Mouse (Mus musculus): ENCODE measurements around the gene Zfp827.
A peak's percentile ranks its signal among the peaks of the same experiment; 100 is the strongest.

Gene Zfp827

DNA sequence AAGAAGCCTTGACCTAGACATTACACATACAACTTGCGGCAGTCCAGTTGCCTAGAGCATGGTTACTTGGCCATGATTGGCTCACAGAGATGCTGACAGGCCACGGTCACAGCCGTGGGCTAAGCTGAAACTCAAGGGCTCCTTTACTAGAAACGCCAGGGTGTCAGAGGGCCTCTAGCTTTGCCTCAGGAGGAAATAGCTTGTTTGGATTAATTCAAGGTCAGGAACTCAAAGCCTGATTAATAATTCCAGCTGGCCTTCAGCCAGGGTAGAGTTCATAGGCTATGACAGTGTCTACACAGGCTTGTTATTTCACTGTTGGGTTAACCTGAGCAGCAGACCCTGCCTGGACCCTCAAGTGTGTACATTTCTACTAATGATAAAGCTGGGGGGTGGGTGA is 132.1 kb downstream of the Zfp827 start:
- DNase-seq, result no peak

DNA sequence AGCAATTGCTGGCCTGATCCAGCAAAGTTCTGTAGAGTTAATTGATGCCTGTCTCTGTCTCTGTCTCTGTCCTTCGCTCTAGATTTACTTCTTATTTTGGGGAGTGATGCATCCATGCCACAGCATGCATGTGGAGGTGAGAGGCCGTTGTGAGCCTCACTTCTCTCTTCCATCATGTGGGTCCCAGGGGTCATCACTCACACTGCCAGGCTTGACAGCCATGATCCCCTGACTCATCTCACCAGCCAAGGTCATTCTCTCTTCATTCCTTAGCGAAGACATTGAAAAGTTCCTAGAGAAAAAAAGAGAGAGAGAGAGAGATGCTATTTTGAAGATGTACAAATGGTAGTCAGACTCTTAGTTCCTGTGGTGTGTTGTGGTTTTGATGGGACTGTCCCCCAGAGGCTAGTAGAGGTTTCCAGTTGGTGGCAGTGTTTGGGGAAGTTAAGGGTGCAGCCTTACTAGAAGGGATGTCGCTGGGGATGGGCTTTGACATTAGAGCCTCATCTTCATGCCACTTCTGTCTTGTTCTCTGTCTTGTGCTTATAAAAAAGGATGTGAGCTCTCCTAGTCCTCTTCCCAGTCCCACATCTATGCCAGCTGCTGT is 133.0 kb downstream of the Zfp827 start:
- no peak for DNase-seq

DNA sequence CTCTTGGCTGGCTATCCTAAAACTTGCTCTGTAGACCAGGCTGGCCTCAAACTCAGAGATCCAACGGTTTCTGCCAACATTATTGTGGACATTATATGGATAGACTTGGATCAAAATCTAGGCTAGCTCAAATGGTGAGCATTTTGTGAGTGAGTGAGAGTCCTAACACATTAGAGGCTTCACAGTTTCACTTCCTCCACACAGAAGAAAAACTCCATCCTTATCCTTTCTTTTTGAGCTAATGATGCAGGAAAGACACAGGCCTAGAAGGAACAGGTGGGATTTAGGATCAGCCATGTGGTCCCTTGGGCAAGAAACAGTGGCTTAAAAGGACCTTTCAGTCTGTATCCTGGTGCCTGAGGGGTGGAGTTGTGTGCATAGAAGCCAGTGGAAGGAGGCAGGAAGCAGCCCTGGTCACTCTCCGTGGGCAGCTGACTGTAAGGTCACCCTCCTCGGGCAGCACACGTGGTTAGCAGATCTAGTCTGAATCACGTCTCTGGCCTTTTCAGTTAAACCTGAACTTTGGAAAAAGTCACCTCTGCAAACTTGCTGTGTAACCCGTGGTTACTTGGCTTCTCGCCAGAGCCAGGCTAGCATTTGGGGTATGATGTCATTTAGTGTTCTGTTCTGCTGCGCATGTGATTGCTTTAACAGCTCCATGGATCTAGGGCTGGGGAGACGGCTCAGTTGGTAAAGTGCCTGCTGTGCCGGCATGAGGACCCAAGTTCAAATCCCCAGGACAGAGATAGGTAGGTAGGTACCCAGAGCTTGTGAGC is 134.5 kb downstream of the Zfp827 start:
- DNase-seq, result peak; percentile 95

DNA sequence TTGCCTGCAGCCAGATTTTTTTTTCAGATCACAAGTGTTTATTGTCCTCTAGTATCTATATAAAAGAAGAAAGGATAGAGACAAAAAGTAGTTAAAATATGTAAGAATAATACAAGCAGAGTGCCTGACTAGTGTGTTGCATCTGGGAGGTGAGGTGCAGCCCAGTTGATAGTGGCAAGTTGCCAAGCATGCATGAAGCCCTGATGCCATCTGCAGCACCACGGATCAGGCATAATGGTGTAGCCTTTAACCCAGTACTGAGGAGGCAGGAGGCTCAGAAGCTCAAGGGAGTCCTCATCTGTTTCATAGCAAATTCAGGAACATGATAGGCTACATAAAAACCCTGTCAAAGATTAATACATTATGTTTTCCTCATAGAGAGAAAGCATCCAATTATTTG is 136.1 kb downstream of the Zfp827 start:
- no peak for DNase-seq

DNA sequence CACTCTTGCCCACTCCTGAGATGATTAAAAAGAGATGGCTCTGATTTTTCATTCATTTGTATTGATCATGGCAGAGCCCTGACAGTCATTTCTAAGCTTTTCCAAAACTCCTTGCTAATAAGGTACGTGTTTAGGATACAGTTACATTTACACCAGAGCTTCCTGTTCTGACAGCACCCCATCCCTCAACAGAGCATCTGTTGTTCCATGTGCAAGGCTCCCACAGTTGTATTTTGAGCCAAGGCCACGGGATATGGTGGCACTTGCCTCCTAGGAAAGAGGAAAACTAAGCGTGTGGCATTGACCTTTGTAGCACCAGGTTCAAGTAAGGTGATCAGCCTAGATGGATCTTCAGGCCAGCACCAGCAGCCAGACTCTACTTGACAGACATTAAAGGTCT is 137.0 kb downstream of the Zfp827 start:
- DNase-seq, result no peak

DNA sequence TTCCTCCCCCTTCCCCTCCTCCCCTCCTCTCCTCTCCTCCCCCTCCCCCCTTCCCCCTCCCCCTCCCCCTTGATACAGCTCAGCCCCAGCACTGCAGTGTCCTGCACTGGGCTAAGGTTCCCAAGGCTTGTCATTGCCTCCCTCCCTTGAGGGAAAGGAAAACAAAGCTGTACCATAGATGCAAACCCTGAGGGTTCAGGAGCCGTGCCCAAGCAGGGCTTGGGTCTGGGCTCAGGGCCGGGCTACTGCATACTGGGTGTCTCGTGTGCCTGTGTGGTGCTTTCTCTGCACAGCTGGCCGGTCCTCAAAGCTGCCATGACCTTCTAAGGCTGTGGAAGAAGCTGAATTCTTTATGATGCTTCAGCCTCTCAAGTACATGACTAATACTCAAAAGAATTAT is 145.4 kb downstream of the Zfp827 start:
- DNase-seq, result no peak

DNA sequence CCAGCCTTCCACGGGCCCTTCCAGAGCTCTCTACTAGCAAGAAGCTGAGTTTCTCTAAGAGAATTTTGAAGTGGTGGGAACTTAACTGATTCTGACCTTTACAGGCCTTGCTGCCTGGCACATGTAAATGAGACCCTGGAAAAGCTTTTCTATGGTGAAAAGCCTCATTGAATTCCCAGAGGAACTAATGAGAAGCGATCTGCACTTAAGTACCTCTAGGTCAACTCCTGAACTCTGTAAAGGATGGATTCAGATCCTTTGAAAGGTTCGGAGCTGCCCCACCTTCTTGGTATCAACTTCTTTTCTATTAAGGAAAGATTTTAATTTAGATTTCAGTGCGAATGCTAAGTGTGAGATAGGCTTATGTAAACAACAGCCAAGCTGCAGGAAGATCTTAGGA is 147.8 kb downstream of the Zfp827 start:
- no peak for DNase-seq

DNA sequence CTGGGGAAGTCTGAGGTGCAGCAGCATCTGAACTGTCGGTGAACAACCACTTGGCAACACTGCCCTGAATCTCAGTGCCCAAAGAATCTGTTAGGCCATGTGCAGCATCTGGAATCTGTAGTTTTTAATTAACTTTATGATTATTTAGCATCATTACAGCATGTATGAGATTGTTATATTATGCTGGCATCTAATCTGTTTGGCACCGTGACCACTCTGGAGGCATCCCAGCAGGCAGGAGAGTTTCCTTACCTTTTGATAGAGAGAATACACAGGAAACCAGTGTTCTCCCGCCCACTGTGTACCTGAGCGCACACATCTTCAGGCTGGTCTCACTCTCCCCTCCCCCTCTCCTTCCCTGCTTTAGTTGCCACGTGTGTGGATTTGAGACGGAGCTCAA is 151.4 kb downstream of the Zfp827 start:
- DNase-seq, result no peak

DNA sequence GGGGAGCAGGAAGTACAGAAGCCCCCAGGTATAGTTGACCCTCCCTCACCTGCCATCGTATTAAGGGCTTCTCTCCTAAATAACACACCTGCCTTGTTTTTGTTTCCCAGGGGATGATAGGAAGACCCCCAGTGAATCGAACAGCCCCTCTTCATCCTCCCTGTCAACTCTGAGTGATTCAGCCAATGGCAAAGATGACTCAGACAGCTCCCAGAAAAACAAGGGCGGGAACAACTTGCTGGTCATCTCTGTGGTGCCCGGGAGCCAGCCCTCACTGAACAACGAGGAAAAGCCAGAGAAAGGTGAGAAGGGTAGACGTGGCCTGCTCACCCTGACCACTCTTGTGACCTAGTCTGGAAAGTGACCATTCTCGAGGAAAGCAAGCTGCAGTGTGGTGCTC is 157.3 kb downstream of the Zfp827 start:
- no peak for DNase-seq

DNA sequence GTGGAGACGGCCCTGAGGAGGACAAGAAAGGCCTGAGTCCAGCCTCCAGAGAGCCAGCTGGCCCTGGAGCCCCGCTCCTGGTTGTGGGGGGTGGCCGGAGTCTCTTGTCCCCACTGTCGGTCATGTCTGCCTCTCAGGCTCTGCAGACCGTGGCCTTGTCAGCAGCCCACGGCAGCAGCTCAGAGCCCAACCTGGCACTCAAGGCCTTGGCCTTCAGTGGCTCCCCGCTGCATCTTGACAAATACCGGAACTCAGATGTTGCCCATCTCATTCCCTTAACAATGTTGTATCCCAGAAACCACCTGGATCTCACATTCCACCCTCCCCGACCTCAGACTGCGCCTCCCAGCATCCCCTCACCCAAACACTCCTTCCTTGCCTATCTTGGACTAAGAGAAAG is 161.8 kb downstream of the Zfp827 start:
- DNase-seq, result no peak

DNA sequence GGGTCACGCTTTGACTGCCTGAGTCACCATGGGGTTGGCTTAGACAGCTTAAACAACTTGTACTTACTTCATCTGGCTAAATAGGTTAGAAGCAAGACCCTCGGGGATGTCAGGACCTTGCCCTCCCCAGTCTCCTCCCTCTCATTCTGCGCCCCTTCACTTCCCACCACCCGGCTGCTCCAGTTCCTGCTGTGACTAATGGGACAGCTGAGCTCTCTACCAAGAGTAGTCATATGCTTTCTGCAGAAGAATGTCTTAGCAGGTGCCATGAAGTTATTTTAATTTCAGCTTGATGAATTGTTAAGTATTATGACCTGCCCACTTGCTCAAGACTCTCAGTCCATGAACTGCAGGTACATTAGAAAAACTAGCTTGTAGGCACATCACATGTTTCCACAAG is 168.2 kb downstream of the Zfp827 start:
- no peak for DNase-seq

DNA sequence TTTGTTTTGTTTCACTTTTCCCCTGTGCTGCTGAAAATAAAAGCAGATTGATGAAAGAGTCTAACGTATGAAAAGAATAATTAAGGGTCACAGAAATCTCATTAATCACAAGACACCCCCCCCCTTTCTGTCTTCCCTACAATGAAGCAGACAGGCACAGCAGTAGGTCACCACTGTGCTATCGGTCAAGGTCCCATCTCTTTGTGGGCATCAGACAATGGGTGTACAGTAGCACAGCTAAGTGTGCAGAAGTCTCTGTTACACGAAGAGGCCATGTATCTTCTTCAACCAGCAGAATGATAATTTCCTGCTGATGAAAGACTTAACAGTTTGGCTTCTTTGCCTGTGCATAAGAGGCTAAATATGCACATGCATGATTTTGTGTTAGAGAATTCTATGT is 170.4 kb downstream of the Zfp827 start:
- DNase-seq, result no peak

DNA sequence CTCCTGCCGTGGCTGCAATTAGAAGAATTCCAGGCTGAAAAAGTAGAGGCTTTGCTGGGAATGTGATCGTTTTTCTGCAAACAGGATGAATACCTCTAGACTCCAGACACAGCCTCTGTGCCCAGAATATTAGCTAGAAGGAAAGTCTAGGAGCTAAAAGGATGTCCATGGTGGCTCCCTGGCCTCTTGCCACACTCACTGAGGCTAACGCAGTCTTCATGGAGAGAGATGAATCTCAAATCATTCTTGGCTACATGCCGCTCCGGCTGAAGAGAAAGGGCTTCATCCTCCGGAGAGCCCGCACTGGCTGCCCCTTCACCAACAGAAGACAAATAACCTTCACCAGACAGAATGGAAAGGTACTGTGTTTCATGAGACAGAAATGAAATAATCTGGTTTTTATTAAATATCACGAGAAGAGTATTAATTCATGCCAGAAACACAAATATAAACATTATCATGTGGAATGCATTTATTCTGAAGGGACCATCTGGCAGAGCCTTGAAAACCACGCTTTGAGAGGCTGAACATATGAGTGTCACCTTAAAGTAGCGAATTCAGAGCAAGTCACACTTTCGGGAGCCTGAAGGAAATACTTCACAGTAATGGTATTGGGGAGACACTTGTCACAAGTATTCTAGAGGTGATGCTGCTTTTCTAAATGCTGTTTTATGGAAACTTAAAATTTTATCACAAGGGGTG is 173.4 kb downstream of the Zfp827 start:
- no peak for DNase-seq

DNA sequence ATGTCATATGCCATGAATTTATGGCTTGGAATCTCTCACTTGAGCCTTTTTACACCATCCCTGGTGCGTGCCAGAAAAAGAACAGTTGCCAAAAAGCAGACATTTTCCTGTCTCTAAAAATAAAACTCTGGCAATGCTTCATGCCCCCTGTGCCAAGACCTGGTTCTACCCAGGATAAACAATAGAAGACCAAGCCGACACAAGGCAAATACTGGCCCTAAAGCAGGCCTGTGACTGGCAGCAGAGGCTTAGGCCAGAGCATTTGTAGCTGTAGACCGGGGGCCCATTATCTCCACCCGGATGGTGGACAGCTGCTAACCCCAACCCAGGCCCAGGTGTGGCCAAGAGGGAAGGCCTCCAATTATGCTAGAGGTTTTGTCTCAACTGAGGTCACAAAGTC is 178.7 kb downstream of the Zfp827 start:
- peak; percentile 96 for DNase-seq

DNA sequence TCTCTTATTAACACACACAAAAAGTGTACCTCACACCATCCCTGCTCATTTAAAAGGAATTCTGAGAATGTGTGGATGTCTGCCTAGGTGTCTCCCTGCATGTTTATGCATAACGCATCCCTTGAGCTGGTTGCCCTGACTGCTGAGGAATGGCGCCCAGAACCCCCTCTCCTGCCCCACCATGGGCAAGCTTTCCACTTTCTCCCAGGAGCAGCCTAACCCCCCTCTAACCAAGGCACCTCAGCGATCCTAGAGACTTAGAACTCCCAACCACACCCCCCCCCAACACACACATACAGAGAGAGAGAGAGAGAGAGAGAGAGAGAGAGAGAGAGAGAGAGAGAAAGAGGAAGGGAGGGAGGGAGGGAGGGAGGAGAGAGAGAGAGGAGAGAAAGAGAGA is 179.9 kb downstream of the Zfp827 start:
- no peak for DNase-seq

DNA sequence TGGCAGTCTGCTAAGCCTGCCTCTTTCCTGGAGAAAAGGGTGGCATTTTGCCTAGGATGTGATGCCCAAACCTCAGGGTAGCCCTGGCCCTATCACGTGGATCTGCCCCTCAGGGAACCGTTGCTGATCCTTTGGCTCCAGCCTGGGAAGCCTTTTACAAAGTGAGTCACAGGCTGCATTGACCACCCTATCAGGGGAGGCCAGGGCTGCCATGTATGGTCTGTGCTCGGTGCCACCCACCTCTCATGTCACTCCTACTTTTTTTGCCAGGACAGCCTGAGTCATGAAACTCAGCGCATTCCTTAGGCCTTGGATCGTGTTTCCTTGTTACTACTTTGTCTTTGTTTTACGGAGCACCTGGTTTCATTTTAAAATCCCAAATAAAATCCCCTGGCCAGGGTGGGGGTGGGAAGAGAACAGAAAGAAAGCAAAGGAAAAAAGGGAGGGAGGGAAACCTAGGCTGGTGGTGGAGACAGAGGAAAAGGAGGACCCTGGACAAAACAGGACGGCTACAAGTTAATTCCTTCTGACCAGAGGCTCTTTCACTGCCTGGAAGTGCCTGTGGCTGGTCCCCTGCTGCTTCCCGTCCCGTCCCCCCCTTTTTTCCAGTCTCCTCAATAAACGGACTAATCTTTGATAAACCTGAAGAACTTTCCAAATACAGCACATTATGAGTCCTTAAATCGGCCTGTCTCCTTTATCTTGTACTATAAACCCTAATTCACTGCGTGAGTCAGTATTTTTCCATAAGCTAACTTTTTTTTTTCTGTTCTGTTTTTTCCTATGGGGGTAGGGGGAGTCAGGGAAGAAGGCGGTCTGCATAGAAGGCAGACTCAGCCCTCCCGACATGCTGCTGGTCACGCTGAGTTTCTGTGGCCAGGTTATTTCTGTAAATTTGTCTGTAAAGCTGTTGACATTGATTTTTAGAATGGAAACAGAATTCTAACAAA is 180.7 kb downstream of the Zfp827 start:
- DNase-seq, result peak; percentile 96

DNA sequence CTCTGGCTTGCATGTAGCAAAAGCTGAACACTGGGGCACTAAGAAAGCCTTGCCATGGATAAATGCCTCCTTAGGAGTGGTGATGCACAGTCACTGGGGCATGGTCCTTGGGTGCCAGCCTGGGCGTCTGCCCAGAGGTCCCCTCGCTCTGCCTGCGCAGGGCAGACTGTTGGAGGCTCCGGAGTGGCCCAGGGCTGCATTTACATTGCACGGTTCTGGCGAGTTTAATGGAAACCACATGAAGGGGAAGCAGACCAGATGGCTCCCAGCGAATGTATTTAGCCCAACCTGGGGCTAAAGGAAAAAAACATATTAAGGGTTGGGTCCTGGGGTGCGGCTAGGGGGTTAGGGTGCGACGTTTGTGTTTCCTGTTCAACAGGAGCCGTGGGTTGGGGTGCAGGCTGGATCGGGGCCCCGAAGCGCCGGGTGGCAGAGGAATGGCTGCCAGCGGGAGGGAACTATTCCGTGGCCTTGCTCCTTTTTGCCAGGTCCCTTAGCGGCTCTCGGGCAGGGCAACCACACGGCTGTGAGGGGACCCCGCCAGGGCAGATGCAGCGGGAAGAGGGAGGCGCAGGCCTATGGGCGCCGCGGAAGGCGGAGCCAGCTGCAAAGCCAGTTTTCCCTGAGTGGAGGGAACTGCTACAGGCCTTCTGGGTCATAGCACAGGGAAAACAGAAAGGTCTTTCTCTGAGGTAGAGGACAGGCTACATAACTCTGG is 181.6 kb downstream of the Zfp827 start:
- DNase-seq, result peak; percentile 95

DNA sequence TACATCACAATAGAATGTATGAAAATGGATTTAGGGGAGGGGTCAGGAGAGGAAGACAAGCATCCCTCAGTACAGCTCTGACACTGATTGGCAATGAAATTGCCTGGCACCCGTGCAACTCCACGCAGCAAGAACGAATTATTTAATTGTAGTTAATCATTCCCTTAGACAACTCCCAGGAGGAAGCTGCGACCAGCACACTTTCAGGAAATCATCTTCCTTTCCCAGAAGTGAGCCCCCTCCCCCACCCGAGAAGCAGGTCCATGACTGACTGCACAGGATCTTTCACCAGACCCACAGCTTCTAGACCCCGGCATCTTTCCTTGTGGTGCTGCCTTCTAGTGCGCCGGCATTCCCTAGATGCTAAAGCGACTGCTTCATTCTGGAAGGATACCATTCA is 183.4 kb downstream of the Zfp827 start:
- peak; percentile 88 for DNase-seq

DNA sequence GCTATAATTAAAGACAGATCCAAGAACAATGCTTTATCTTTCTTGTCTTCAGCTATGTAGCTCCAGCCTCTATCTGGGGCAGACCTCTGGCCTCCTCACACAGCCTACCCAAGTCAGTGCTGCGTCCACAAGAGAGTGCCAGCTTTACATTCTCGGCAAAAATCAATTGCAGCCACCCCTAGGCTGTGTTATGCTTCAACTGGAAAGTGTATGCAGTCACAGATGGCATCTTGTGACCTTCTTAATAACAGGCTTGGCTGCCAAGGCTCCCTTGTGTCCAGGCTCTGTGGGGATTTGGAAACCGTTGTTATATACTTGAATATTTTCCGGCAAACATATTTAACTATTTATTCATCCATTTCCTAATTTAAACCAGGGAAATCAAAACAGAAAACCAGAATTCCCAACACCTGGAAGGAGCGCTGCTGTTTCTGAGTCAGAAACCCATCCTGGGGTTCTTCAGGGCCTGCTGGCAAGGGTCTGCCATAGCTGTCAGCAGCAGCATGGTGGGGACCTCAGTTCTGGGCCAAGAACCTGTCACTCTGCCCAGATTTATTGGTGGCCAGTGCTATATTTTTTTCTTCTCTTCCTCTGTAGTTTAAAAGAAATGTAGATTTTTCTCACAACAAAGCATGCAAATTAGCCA is 194.0 kb downstream of the Zfp827 start:
- DNase-seq, result peak; percentile 67

DNA sequence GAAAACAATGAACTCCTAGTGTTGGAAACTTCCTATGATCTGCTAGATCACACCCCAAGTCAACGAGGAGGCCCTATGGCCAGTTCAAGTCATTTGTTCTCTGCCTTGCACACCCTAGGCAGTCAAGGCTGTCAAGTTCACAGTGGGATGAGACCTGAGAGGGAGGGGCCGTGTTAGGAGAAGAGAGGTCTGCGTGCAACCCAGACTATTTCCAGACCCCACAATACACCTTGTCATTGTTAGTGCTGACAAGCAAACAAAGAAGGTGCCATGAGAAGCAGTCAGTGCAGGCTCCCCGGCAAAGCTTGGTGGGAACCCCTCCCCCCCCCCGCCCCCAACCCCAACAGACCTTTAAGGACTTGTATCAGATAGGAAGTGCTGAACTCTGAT is 194.5 kb downstream of the Zfp827 start:
- peak; percentile 81 for DNase-seq

DNA sequence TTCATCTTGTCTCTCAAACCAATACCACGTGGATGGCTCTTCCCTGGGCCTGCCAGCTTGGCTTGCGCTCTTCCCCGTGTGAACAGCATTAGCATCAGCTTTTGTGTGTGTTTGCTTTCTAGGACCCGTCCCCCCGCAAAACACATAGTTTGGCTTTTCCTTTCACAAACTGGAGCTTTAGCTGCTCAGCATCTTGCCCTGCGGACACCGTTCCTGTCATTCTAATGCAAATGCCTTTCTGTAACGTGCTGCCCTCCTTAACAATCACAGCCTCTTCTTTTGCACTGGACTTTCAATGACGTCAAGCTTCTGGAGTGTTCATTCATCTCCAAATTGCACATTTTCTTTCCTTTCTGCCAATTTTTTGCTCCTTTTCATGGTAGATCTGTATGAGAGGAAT is 196.1 kb downstream of the Zfp827 start:
- peak; percentile 13 for DNase-seq

DNA sequence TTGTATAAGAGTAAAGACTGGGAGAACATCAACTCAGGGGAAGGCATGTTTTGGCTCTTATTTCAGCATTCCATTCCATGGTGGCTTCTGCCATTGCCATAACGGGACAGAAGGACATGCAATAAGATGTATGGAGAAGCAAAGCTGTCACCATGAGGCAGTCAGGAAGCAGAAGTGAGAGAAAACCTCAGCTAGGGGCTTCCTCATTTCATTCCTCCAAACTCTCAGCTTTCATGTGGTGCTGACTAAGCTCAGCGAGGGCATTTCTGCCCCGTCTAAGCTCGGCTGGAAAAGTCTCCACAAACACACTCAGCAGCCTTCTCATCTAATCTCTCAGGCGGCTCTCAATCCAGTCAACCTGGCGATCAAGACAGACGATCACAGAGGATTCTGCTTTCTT is 197.3 kb downstream of the Zfp827 start:
- peak; percentile 93 for DNase-seq
